ENCODE assay signal across 18 mouse cellular contexts in genomic region chr4:102459216-102459999, GRCm38 (mm10).
DNase-seq lines count a peak whose midpoint lies in the region; ATAC-seq and TF ChIP-seq lines count a peak whose summit lies in the region.
"Had no signal": no experiment of that assay in that cellular context is flagged by ENCODE, and none has a peak within 500 bp of the region (broad histone marks: within the 10 kb centered on the region; RNA-seq: fewer than 3 reads in every experiment).

No protein-coding gene starts in this region.

- DNase-seq in lung, embryonic 14.5 days: peak; percentile 73
- no peak for DNase-seq in lung, adult 2 months
- DNase-seq in lung, postnatal 0 days (ENCODE audit: low spot score): peak; percentile 36
- peak; percentile 28 for DNase-seq in lung, postnatal 36 days
- no peak for DNase-seq in left cerebral cortex, adult 9 months (ENCODE audit: low spot score in 2 of 2)
- DNase-seq in thymus, postnatal 36 days: no peak
- DNase-seq: adrenal gland, postnatal 25 days; cerebellum, adult 18-20 months; cerebellum, adult 9-11 months; forebrain, postnatal 0 days; gastrocnemius, adult 2 months; gastrocnemius, postnatal 25 days had no signal

- no peak for TF ChIP-seq CTCF in intestine, postnatal 0 days (IDR thresholded peaks at IDR 0.05; ENCODE audit: low read depth)
- TF ChIP-seq CTCF in lung, embryonic 14.5 days (IDR thresholded peaks at IDR 0.05; ENCODE audit: low read depth): no peak
- TF ChIP-seq CTCF in lung, adult 2 months (IDR thresholded peaks at IDR 0.05; ENCODE audit: insufficient read depth, low read length): no peak
- TF ChIP-seq CTCF in lung, postnatal 0 days (IDR thresholded peaks at IDR 0.05): no peak

- H3K27ac ChIP-seq in intestine, embryonic 15.5 days: no peak overlapping the region
- H3K27ac ChIP-seq in intestine, postnatal 0 days (ENCODE audit: low read depth, low read length): no peak overlapping the region
- no peak overlapping the region for H3K27ac ChIP-seq in lung, embryonic 14.5 days (ENCODE audit: low read depth)
- no peak overlapping the region for H3K27ac ChIP-seq in lung, postnatal 0 days (ENCODE audit: low read length)
- H3K27ac ChIP-seq: embryonic facial prominence, embryonic 13.5 days; forebrain, embryonic 13.5 days; gastrocnemius, adult 2 months; hindbrain, embryonic 10.5 days had no signal

- H3K9me3 ChIP-seq in intestine, embryonic 15.5 days: no peaks in the 10 kb centered on the region
- no peaks in the 10 kb centered on the region for H3K9me3 ChIP-seq in intestine, postnatal 0 days (ENCODE audit: control insufficient read depth)
- no peaks in the 10 kb centered on the region for H3K9me3 ChIP-seq in lung, embryonic 14.5 days (ENCODE audit: low read depth, low read length)
- H3K9me3 ChIP-seq in lung, postnatal 0 days (ENCODE audit: low read length): no peaks in the 10 kb centered on the region
- H3K9me3 ChIP-seq: embryonic facial prominence, embryonic 13.5 days; forebrain, embryonic 13.5 days; heart, embryonic 12.5 days; hindbrain, embryonic 10.5 days had no signal

- 30% methylated on average over 5 of the region's 5 CpGs for WGBS in intestine, embryonic 15.5 days
- 35% methylated on average over 5 of the region's 5 CpGs for WGBS in intestine, postnatal 0 days
- WGBS in lung, embryonic 14.5 days: 29% methylated on average over 5 of the region's 5 CpGs
- 28% methylated on average over 5 of the region's 5 CpGs for WGBS in lung, adult 2 months
- 33% methylated on average over 5 of the region's 5 CpGs for WGBS in lung, postnatal 0 days

- H3K27me3 ChIP-seq in intestine, embryonic 15.5 days (replicated peaks): no peaks in the 10 kb centered on the region
- no peaks in the 10 kb centered on the region for H3K27me3 ChIP-seq in intestine, postnatal 0 days (replicated peaks; ENCODE audit: control insufficient read depth, insufficient read depth, low read length)
- H3K27me3 ChIP-seq in lung, embryonic 14.5 days (ENCODE audit: insufficient read depth, low read length): no peaks in the 10 kb centered on the region
- H3K27me3 ChIP-seq in lung, postnatal 0 days (replicated peaks; ENCODE audit: insufficient read depth, low read length): no peaks in the 10 kb centered on the region
- H3K27me3 ChIP-seq: embryonic facial prominence, embryonic 13.5 days; forebrain, embryonic 13.5 days; heart, embryonic 12.5 days had no signal

- no peak overlapping the region for H3K4me3 ChIP-seq in intestine, embryonic 15.5 days (replicated peaks)
- H3K4me3 ChIP-seq in intestine, postnatal 0 days (ENCODE audit: low read depth, low read length): no peak overlapping the region
- no peak overlapping the region for H3K4me3 ChIP-seq in lung, embryonic 14.5 days (ENCODE audit: low read depth, low read length)
- no peak overlapping the region for H3K4me3 ChIP-seq in lung, adult 2 months (replicated peaks; ENCODE audit: extremely low read depth, low read depth, low read length)
- no peak overlapping the region for H3K4me3 ChIP-seq in lung, postnatal 0 days (ENCODE audit: low read depth, low read length)
- H3K4me3 ChIP-seq: embryonic facial prominence, embryonic 13.5 days; forebrain, embryonic 13.5 days; gastrocnemius, adult 2 months; heart, embryonic 12.5 days; hindbrain, embryonic 10.5 days had no signal

- H3K9ac ChIP-seq in intestine, embryonic 15.5 days: no peak overlapping the region
- H3K9ac ChIP-seq in intestine, postnatal 0 days (ENCODE audit: low read depth, low read length): no peak overlapping the region
- H3K9ac ChIP-seq in lung, embryonic 14.5 days: no peak overlapping the region
- no peak overlapping the region for H3K9ac ChIP-seq in lung, postnatal 0 days (replicated peaks; ENCODE audit: low read depth)
- H3K9ac ChIP-seq: embryonic facial prominence, embryonic 13.5 days; forebrain, embryonic 13.5 days; forebrain, postnatal 0 days; heart, embryonic 12.5 days had no signal

- peak; percentile 43; the same call in 1 of the 2 replicates for ATAC-seq in intestine, embryonic 15.5 days
- ATAC-seq in intestine, postnatal 0 days: no peak
- peak; percentile 91 for ATAC-seq in lung, embryonic 14.5 days (ENCODE audit: insufficient read depth)
- peak; percentile 67; the same call in 1 of the 2 replicates for ATAC-seq in lung, postnatal 0 days
- ATAC-seq: forebrain, embryonic 13.5 days; forebrain, postnatal 0 days had no signal

- TF ChIP-seq EP300 in lung, postnatal 0 days (IDR thresholded peaks at IDR 0.05): peak; percentile 74

- H3K36me3 ChIP-seq in intestine, embryonic 15.5 days: no peaks in the 10 kb centered on the region
- no peaks in the 10 kb centered on the region for H3K36me3 ChIP-seq in intestine, postnatal 0 days (ENCODE audit: control insufficient read depth, insufficient read depth)
- no peaks in the 10 kb centered on the region for H3K36me3 ChIP-seq in lung, embryonic 14.5 days (ENCODE audit: insufficient read depth)
- H3K36me3 ChIP-seq in lung, postnatal 0 days (ENCODE audit: insufficient read depth, low read length): no peaks in the 10 kb centered on the region
- H3K36me3 ChIP-seq: embryonic facial prominence, embryonic 13.5 days; heart, embryonic 12.5 days; hindbrain, embryonic 10.5 days had no signal

- no peak for TF ChIP-seq POLR2A in lung, adult 2 months (IDR thresholded peaks at IDR 0.05; ENCODE audit: borderline replicate concordance, extremely low read depth, low read depth, low read length)

- H3K4me2 ChIP-seq in intestine, embryonic 15.5 days (replicated peaks): no peak overlapping the region
- H3K4me2 ChIP-seq in intestine, postnatal 0 days (replicated peaks; ENCODE audit: low read depth): no peak overlapping the region
- H3K4me2 ChIP-seq in lung, embryonic 14.5 days: no peak overlapping the region
- H3K4me2 ChIP-seq in lung, postnatal 0 days (replicated peaks; ENCODE audit: low read depth, low read length): no peak overlapping the region
- H3K4me2 ChIP-seq: embryonic facial prominence, embryonic 13.5 days; forebrain, embryonic 13.5 days; heart, embryonic 12.5 days had no signal

- no peaks in the 10 kb centered on the region for H3K4me1 ChIP-seq in intestine, embryonic 15.5 days (replicated peaks)
- H3K4me1 ChIP-seq in intestine, postnatal 0 days (replicated peaks; ENCODE audit: control insufficient read depth, insufficient read depth, low read length): no peaks in the 10 kb centered on the region
- H3K4me1 ChIP-seq in lung, embryonic 14.5 days (ENCODE audit: insufficient read depth): no peaks in the 10 kb centered on the region
- H3K4me1 ChIP-seq in lung, adult 2 months (ENCODE audit: control insufficient read depth, insufficient read depth, low read length): peaks cover 2% of the 10 kb centered on the region
- no peaks in the 10 kb centered on the region for H3K4me1 ChIP-seq in lung, postnatal 0 days (ENCODE audit: insufficient read depth, low read depth, low read length)
- H3K4me1 ChIP-seq: embryonic facial prominence, embryonic 13.5 days; forebrain, embryonic 13.5 days; hindbrain, embryonic 10.5 days had no signal

Comparison
In these comparisons a context has a peak if more than half of its experiments do, and no peak if none do; other contexts are left out.
1. DNase-seq: peak in lung, embryonic 14.5 days (single experiment), lung, postnatal 0 days (single experiment) and lung, postnatal 36 days (single experiment); none in lung, adult 2 months (single experiment), left cerebral cortex, adult 9 months (0 of 2) and thymus, postnatal 36 days (0 of 2).